Mouse (Mus musculus) MEL (cell line): ENCODE results near the gene St6galnac3. TPM values are rescaled to one million over a fixed set of nuclear protein-coding genes. Genes with fewer than 3 reads are reported as not detected.
A peak's percentile ranks its signal among the peaks of the same experiment; 100 is the strongest.
"Not testable (repeated sequence)": the region's sequence is repeated elsewhere in the genome, so short reads cannot be mapped to it uniquely, and the experiment has no call there.

ENCODE experiments used
- DNase-seq: peaks from one replicate; pipeline ENCODE4 v3.0.0; 2011; ENCODE audit warnings: low read depth, low spot score
- H3K27ac ChIP-seq: 2 replicates; pipeline ENCODE4 v1.5.1; 2012; ENCODE audit warnings: low read depth, mild to moderate bottlenecking, control low read depth, low read length, moderate library complexity; ENCODE audit not compliant: control insufficient read depth
- H3K27me3 ChIP-seq, 2 experiments: fragments of 150-350 bp in 1 of 2; sonication (generic) in 1 of 2; 2 replicates each; pipeline ENCODE4 v1.6.1; 2012; ENCODE audit warnings: low read length in 2 of 2, mild to moderate bottlenecking in 2 of 2, improper control_type of control experiment in 1 of 2, moderate library complexity in 1 of 2; ENCODE audit not compliant: insufficient read depth in 2 of 2, control insufficient read depth in 1 of 2
- H3K36me3 ChIP-seq, 2 experiments: 2 replicates each; pipeline ENCODE4 v1.6.1; 2012 to 2014; ENCODE audit warnings: low read length in 2 of 2, improper control_type of control experiment in 1 of 2, inconsistent platforms in 1 of 2, mild to moderate bottlenecking in 1 of 2; ENCODE audit not compliant: insufficient read depth in 2 of 2, control insufficient read depth in 1 of 2
- H3K4me1 ChIP-seq, 2 experiments: fragments of 150-350 bp in 1 of 2; sonication (generic) in 1 of 2; 2 replicates each; pipeline ENCODE4 v1.6.1; 2012; ENCODE audit warnings: low read length in 2 of 2, improper control_type of control experiment in 1 of 2, mild to moderate bottlenecking in 1 of 2; ENCODE audit not compliant: insufficient read depth in 2 of 2, control insufficient read depth in 1 of 2
- H3K4me3 ChIP-seq, 2 experiments: fragments of 150-350 bp in 1 of 2; sonication (generic) in 1 of 2; 2 replicates each; pipeline ENCODE4 v1.5.1; 2012; ENCODE audit warnings: low read depth in 2 of 2, low read length in 2 of 2, mild to moderate bottlenecking in 2 of 2, moderate library complexity in 2 of 2, control low read depth in 1 of 2, improper control_type of control experiment in 1 of 2; ENCODE audit not compliant: control insufficient read depth in 1 of 2, insufficient read depth in 1 of 2
- H3K79me2 ChIP-seq: 2 replicates; pipeline ENCODE4 v1.6.1; 2012; ENCODE audit warnings: mild to moderate bottlenecking, low read length, moderate library complexity; ENCODE audit not compliant: control insufficient read depth, poor library complexity, insufficient read depth
- H3K9ac ChIP-seq: 2 replicates; pipeline ENCODE4 v1.6.1; 2012; ENCODE audit warnings: low read depth, mild to moderate bottlenecking, control low read depth, low read length, moderate library complexity; ENCODE audit not compliant: control insufficient read depth, poor library complexity, severe bottlenecking
- H3K9me3 ChIP-seq: fragments of 150-350 bp; sonication (generic); replicated peaks from 2 replicates; pipeline ENCODE4 v1.6.1; 2012; ENCODE audit warnings: mild to moderate bottlenecking, low read length, improper control_type of control experiment, moderate library complexity; ENCODE audit not compliant: insufficient read depth
- BHLHE40 ChIP-seq: IDR thresholded peaks from 2 replicates; pipeline ENCODE4 v1.6.1; 2012; ENCODE audit warnings: low read depth, mild to moderate bottlenecking, inconsistent platforms, low read length, improper control_type of control experiment, borderline replicate concordance
- CHD2 ChIP-seq: IDR thresholded peaks from 2 replicates; pipeline ENCODE4 v1.6.1; 2011; ENCODE audit warnings: low read length, improper control_type of control experiment
- CTCF ChIP-seq, 3 experiments: IDR thresholded peaks in 2 of 3; conservative IDR thresholded peaks in 1 of 3; 2 replicates each; pipeline ENCODE4 v1.5.1; 2011 to 2012; ENCODE audit warnings: low read length in 3 of 3, low read depth in 2 of 3, mild to moderate bottlenecking in 2 of 3, improper control_type of control experiment in 1 of 3, inconsistent platforms in 1 of 3, mixed read lengths in 1 of 3, moderate library complexity in 1 of 3; ENCODE audit not compliant: control insufficient read depth in 1 of 3, insufficient read depth in 1 of 3, poor library complexity in 1 of 3, severe bottlenecking in 1 of 3
- EP300 ChIP-seq, 2 experiments: IDR thresholded peaks; 2 replicates each; pipeline ENCODE4 v1.6.1; 2011; ENCODE audit warnings: improper control_type of control experiment in 2 of 2, low read length in 2 of 2, low read depth in 1 of 2, mild to moderate bottlenecking in 1 of 2
- ETS1 ChIP-seq: IDR thresholded peaks from 2 replicates; pipeline ENCODE4 v1.6.1; 2012; ENCODE audit warnings: low read depth, mild to moderate bottlenecking, inconsistent platforms, low read length, improper control_type of control experiment, moderate library complexity
- GATA1 ChIP-seq: IDR thresholded peaks from 2 replicates; pipeline ENCODE4 v1.6.1; 2011; ENCODE audit warnings: low read depth, low read length, improper control_type of control experiment
- HCFC1 ChIP-seq: IDR thresholded peaks from 2 replicates; pipeline ENCODE4 v1.6.1; 2012; ENCODE audit warnings: low read depth, mild to moderate bottlenecking, inconsistent platforms, low read length, improper control_type of control experiment, moderate library complexity
- MAX ChIP-seq: IDR thresholded peaks from 2 replicates; pipeline ENCODE4 v1.6.1; 2011; ENCODE audit warnings: low read length, improper control_type of control experiment
- MEF2A ChIP-seq: IDR thresholded peaks from 2 replicates; pipeline ENCODE4 v1.6.1; 2014; ENCODE audit warnings: low read depth, mild to moderate bottlenecking, inconsistent platforms, low read length, improper control_type of control experiment; ENCODE audit not compliant: poor library complexity, insufficient replicate concordance, severe bottlenecking; ENCODE audit errors: extremely low read depth
- MYB ChIP-seq: IDR thresholded peaks from 2 replicates; pipeline ENCODE4 v1.6.1; 2011; ENCODE audit warnings: mild to moderate bottlenecking, low read depth, low read length, improper control_type of control experiment
- MYC ChIP-seq: IDR thresholded peaks from 2 replicates; pipeline ENCODE4 v1.6.1; 2011; ENCODE audit warnings: low read depth, mild to moderate bottlenecking, low read length, improper control_type of control experiment, moderate library complexity
- POLR2A ChIP-seq, 2 experiments: IDR thresholded peaks; 2 replicates each; pipeline ENCODE4 v1.6.1; 2011 to 2012; ENCODE audit warnings: low read length in 2 of 2, mild to moderate bottlenecking in 2 of 2, control low read depth in 1 of 2, improper control_type of control experiment in 1 of 2, low read depth in 1 of 2, moderate library complexity in 1 of 2; ENCODE audit not compliant: control insufficient read depth in 1 of 2, insufficient read depth in 1 of 2, poor library complexity in 1 of 2
- RCOR1 ChIP-seq: IDR thresholded peaks from 2 replicates; pipeline ENCODE4 v1.6.1; 2012; ENCODE audit warnings: low read depth, mild to moderate bottlenecking, inconsistent platforms, low read length, improper control_type of control experiment
- SIN3A ChIP-seq: IDR thresholded peaks from 2 replicates; pipeline ENCODE4 v1.6.1; 2012; ENCODE audit warnings: low read length, improper control_type of control experiment, inconsistent platforms
- TAL1 ChIP-seq: IDR thresholded peaks from 2 replicates; pipeline ENCODE4 v1.6.1; 2012; ENCODE audit warnings: mild to moderate bottlenecking, inconsistent platforms, low read length, moderate library complexity, mixed read lengths
- TBP ChIP-seq: IDR thresholded peaks from 2 replicates; pipeline ENCODE4 v1.8.0; 2011; ENCODE audit warnings: low read depth, low read length, improper control_type of control experiment
- TCF12 ChIP-seq: IDR thresholded peaks from 2 replicates; pipeline ENCODE4 v1.6.1; 2014; ENCODE audit warnings: low read depth, mild to moderate bottlenecking, inconsistent platforms, low read length, improper control_type of control experiment, moderate library complexity
- UBTF ChIP-seq: IDR thresholded peaks from 2 replicates; pipeline ENCODE4 v1.6.1; 2012; ENCODE audit warnings: low read depth, mild to moderate bottlenecking, inconsistent platforms, low read length, improper control_type of control experiment, moderate library complexity, borderline replicate concordance; ENCODE audit not compliant: insufficient read depth
- USF1 ChIP-seq: IDR thresholded peaks from 2 replicates; pipeline ENCODE4 v1.6.1; 2014; ENCODE audit warnings: low read depth, mild to moderate bottlenecking, inconsistent platforms, low read length, improper control_type of control experiment, moderate library complexity
- USF2 ChIP-seq, 2 experiments: IDR thresholded peaks; 2 replicates each; pipeline ENCODE4 v1.6.1; 2011 to 2012; ENCODE audit warnings: improper control_type of control experiment in 2 of 2, low read length in 2 of 2, borderline replicate concordance in 1 of 2, inconsistent platforms in 1 of 2, low read depth in 1 of 2, mild to moderate bottlenecking in 1 of 2; ENCODE audit not compliant: insufficient read depth in 1 of 2
- polyA plus RNA-seq, 2 experiments: library from polyadenylated mRNA; stranded (reverse) in 1 of 2; unstranded in 1 of 2; fragments of >175 nt in 1 of 2; fragments of >200 nt in 1 of 2; gene quantifications; 2 replicates each; pipeline versions ENCODE4 v1.2.1 to v1.2.4; 2012; ENCODE audit warnings: low replicate concordance in 2 of 2, low read depth in 1 of 2; ENCODE audit not compliant: insufficient read length in 2 of 2, insufficient read depth in 1 of 2, missing spikeins in 1 of 2
- total RNA-seq: library from RNA; depleted of rRNA; stranded (reverse); fragments of 300-350 nt; gene quantifications from 2 replicates; pipeline ENCODE4 v1.2.3, GENCODE M21; 2012

Gene St6galnac3
- total and polyA plus RNA-seq, 3 experiments: 7.8 to 11.4 TPM; not detected in 1

DNA sequence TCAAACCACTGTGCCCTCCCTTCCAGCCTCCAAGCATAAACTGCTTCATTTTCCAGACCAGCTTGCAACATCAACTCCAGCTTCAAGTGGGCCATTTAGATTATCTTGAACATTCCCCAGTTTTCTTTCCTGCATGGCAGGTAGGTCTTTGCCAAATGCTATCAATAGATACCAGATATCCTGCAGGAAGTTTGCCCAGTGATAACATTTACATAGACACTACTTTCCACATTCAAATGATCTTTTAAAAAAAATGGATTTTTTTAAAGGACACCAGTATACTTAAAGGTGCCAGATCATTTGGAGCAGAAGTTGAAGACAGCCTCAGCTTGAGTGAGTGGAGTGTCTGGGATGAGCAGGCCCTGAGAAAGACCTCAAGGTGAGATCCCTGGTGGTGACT lies 34.3 kb upstream of the St6galnac3 start (continued):
- TF ChIP-seq MYC: no peak
- no peak for TF ChIP-seq MEF2A
- TF ChIP-seq UBTF: no peak
- TF ChIP-seq POLR2A (IDR thresholded peaks at IDR 0.05; ENCODE audit: control insufficient read depth in 1 of 2, insufficient read depth in 1 of 2, low read depth in 1 of 2, low read length in 2 of 2, poor library complexity in 1 of 2): no peak
- no peak for TF ChIP-seq HCFC1
- TF ChIP-seq TCF12: peak; percentile 83
- no peak for TF ChIP-seq MAX
- TF ChIP-seq TBP: no peak
- peak; percentile 68 to 82 for TF ChIP-seq EP300 (IDR thresholded peaks at IDR 0.05; ENCODE audit: low read depth in 1 of 2, low read length in 2 of 2)
- TF ChIP-seq USF2 (IDR thresholded peaks at IDR 0.05; ENCODE audit: borderline replicate concordance in 1 of 2, insufficient read depth in 1 of 2, low read depth in 1 of 2, low read length in 2 of 2): no peak
- TF ChIP-seq, all 39 proteins: peak for 7

DNA sequence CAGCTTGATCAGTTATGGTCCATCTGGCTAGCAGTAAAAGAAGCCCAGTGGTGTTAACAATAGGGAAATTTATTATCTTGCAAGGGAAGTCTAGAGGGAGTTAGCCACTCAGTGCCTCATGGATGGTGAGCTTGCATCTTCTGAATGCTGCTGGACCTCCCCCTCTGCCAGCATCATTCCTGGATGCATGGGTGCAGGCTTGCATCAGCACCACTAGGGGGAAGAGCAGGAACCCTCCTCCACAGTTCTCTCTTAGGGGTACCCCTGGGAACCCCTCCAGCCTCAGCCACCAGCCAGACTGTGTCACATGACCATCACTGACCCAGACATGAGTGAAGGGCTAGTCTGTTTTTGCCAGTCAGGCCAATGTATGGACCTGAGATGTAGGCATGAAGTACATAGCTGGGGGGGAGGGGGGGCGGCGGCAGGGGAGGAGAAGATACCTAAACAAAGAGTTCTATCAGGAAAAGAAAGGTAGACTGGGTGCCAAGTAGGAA lies 31.6 kb upstream of the St6galnac3 start:
- TF ChIP-seq CHD2: no peak
- peak; percentile 36; the same call in 1 of the 2 replicates for TF ChIP-seq USF1
- peak; percentile 28 to 47 (median 39); a peak in 5 of 6 replicates for TF ChIP-seq CTCF (IDR thresholded peaks at IDR 0.05 in 2 of 3, conservative IDR thresholded peaks at IDR 0.05 in 1 of 3; ENCODE audit: control insufficient read depth in 1 of 3, insufficient read depth in 1 of 3, low read depth in 2 of 3, low read length in 3 of 3, poor library complexity in 1 of 3, severe bottlenecking in 1 of 3)
- Histone ChIP-seq H3K9ac (no peak overlapping the region), H3K27me3 (no peaks in the 10 kb centered on the region), H3K4me3 (no peak overlapping the region), H3K36me3 (peaks cover 0 to 37% of the 10 kb centered on the region in 2 experiments; a peak in 2 of 4 replicates), H3K79me2 (no peaks in the 10 kb centered on the region), H3K4me1 (peaks cover 21 to 53% of the 10 kb centered on the region in 2 experiments), H3K9me3 (no peaks in the 10 kb centered on the region), H3K27ac (peak overlapping the region; percentile 88)
- DNase-seq: no peak

DNA sequence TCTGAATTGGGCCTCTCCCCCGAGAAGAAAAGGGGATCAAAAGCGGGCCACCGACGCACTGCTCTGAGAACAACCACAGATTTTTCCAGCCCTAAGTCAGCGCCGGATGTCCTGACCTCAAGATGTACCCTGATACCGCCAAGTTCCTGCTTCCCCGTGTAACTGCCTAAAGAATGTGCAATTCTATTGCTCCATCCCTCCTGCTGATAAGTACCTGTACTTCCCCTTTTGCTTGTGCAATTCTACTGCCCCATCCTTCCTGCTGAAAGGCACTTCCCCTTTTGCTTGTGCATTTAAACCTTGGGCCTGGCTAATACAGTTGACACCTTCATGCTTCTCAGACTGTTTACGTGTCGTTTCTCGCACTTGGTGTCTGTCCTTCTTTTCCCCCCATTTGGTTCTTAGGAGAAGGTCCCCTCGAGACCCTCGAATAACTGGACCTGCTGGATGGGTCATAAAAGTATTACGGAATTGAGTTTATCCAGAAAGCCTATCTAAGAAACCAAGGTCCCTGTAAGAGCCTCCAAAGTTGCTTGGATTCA lies 30.9 kb upstream of the St6galnac3 start:
- not testable (repeated sequence) for H3K27me3 ChIP-seq, H3K9me3 ChIP-seq, H3K79me2 ChIP-seq, H3K9ac ChIP-seq, H3K4me3 ChIP-seq
- Histone ChIP-seq H3K36me3 (peaks cover 0 to 38% of the 10 kb centered on the region in 2 experiments; a peak in 2 of 4 replicates), H3K27ac (peak overlapping the region; percentile 88), H3K4me1 (peaks cover 21 to 53% of the 10 kb centered on the region in 2 experiments)
- DNase-seq: peak; percentile 76
- TF ChIP-seq EP300 (IDR thresholded peaks at IDR 0.05; ENCODE audit: low read depth in 1 of 2, low read length in 2 of 2): peak; percentile 79 to 80
- peak; percentile 77 for TF ChIP-seq ETS1
- TF ChIP-seq BHLHE40: 0 out of 2 replicates have a peak, but pooled peaks have one; percentile 7
- 0 out of 2 replicates have a peak, but pooled peaks have one; percentile 48 for TF ChIP-seq MYB
- TF ChIP-seq TCF12: peak; percentile 40; the same call in 1 of the 2 replicates
- peak; percentile 72 for TF ChIP-seq TBP
- peak in 1 of 2 experiments; percentile 36; a peak in 1 of 4 replicates for TF ChIP-seq POLR2A (IDR thresholded peaks at IDR 0.05; ENCODE audit: control insufficient read depth in 1 of 2, insufficient read depth in 1 of 2, low read depth in 1 of 2, low read length in 2 of 2, poor library complexity in 1 of 2)
- TF ChIP-seq GATA1: peak; percentile 61; the same call in 1 of the 2 replicates
- peak; percentile 54 for TF ChIP-seq TAL1
- 0 out of 2 replicates have a peak, but pooled peaks have one; percentile 52 for TF ChIP-seq SIN3A
- peak; percentile 73 for TF ChIP-seq RCOR1
- peak; percentile 73 for TF ChIP-seq MAX
